Mouse (Mus musculus) T-helper 2 cell (primary cell): ENCODE measurements around the gene Slc25a39.

ENCODE experiments used
- in situ Hi-C: fragments of 300-600 bp; cut with MboI, MseI; formaldehyde crosslinking; loops from one replicate; pipeline ENCODE4 v1.15.1; 2025; ENCODE audit warnings: high pct_unique_total_duplicates

The Slc25a39 gene

GRCm38 (mm10) chr11:102407834-102408215 is at the start of gene Slc25a39:
Slc25a39 (minus strand) TSS chr11:102407946.
- in situ Hi-C loops: loop anchor here (10.0 kb wide), 1 partner anchor 1293 kb away; the partner anchor contains the start of genes Retreg3 and Tubg1

DNA sequence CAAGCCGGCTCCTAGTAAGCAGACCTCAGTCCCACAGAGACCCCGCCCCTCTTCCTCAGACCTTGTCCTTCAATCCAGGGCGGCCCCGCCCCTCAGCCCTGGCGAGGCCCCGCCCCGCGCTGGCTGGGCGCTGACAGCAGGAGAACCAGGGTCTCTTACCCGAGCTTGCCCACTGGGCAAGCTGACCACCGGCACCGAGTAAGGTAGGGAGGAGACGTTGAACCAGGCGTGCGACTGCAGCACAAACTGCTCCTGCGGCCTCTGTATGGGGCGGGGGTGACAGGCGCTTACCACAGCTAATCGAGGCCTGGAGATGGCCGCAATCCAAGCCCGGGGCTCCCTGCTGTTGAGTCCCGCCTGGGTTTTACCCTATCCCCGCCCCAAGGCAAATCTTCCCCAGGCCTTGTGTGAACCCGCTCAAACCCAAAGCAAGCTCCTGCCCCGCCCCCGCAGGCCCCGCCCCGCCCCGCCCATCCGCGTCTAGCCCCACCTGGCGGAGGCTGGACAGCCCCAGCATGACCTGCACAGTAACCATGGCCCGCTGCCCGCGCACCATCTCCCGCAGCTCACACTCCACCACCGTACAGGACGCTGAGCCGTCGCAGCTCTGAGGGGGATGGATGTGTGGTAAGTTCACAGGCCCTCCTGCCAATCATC is 48.1 kb upstream of the Slc25a39 start:
- in situ Hi-C loops: no loop called here

DNA sequence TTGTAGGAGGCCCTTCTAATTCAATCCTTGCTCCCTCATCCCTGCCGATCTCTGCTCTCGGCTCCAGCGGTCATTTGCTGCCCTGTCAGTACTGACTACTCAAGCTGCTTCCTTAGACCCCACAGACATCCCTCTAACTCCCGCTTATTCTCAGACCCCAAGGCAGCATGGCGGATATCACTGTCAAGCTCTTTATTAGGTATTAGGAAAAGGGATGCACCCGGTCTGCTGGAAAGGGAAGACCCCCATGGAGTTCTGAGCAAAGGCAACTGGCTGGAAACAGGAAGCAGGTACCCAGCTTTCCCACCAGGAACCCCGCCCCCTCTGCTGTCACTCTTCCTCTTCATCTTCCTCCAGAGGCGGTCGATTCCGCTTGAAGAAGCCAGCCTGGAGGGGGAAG is 45.4 kb upstream of the Slc25a39 start:
- in situ Hi-C loops: no loop called here

DNA sequence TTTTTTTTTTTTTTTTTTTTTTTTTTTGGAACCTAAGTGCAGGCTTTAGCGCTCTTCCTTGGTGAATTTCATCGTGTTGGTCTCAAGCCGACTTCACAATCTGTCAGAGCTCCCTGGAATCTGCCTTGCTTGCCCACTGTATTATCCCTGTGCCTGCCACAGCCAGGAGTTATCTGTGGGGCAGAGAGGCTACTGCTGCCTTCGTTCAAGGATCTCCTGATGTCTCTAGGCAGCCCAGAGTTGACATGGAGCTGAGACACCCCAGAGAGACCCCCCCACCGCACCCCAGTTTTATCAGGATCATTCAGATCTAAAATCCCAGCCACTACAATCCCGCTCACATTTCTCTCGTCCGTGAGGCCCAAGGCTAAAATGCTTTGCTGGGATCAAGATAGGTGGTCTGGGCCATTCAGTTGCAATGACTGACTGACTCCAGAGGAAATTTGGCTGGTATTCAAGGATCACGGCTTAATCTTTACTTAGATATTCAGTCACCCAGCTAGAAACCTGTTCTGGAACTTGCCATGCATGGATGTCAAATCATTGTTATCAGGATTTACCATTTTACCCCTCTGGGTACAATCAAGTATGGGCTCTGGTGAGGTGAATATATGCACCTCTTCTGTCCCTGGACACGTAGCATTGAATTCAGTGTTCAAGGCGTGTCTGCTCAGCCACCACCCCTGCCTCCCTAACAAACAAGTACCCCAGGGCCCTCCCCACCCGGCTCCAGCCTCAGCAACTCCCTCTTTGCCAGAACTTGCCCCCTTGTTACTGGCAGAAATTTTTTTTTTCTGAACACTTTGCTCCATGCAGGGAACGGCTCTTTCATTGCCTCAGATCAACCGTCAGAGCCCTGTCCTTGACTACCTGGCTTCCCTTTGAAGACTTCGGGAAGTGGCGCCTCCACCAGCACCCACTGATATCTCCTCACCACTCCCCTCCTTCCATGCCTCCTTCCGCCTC is 41.6 kb upstream of the Slc25a39 start:
- in situ Hi-C loops: no loop called here

GRCm38 (mm10) chr11:102448327-102448726 is 40.6 kb upstream of the Slc25a39 start:
- in situ Hi-C loops: no loop called here

GRCm38 (mm10) chr11:102447497-102447896 is 39.8 kb upstream of the Slc25a39 start, which contains the start of gene Fam171a2:
Fam171a2 (minus strand) TSS chr11:102447682.
- in situ Hi-C loops: no loop called here

GRCm38 (mm10) chr11:102446581-102447461 is 39.1 kb upstream of the Slc25a39 start:
- in situ Hi-C loops: no loop called here

DNA sequence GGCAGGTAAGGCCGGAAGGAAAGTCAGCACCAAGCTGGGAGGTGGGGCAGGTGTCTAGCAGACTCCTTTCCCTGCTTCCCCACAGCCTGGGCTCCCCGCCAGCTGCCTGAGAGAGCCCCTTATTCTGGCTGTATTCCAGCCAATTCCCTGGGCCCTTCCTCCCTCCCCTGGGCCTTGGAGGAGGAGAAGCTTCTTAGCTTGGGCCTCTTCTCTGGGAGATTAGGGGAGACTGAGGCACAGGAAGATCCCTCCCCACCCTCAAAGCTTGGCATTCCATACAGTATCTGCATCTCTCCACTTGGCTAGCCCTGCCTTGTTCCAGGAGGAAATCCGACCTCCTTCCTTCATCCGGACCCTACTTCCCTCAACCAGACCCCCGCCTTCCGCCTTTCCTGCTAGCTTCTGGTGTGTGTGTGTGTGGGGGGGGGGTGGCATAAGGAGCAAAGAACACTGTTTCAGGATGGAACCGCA is 38.2 kb upstream of the Slc25a39 start:
- in situ Hi-C loops: no loop called here

DNA sequence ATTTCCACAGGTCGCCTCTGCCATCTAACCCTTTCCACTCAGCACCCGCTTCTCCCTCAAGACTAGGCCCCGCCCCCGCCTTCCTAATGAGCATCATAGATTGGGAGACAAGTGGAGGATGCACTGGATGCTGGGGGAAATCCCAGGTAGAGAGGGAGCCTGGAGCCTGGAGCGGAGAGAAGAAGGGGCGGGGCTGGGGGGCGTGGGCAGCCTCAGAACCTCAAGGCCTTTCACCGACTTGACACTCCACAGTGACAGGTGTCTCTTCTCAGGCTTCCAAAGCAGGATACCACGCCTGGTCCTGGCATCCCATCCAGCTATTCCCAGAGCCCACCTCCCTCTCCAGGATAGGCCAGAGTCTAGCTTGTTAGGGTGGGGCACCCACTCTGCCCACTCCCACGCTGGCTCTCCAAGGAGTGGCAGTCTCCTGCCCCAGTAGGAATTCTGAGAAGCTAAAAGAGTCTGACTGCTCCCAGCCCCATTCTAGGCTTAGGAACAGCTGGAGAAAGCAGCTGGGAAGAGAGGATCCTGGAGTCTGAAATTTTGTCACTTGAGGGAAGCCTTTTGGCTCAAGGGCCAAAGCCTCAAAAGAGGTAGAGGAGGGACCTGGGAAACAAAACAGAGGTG is 37.6 kb upstream of the Slc25a39 start:
- in situ Hi-C loops: no loop called here

DNA sequence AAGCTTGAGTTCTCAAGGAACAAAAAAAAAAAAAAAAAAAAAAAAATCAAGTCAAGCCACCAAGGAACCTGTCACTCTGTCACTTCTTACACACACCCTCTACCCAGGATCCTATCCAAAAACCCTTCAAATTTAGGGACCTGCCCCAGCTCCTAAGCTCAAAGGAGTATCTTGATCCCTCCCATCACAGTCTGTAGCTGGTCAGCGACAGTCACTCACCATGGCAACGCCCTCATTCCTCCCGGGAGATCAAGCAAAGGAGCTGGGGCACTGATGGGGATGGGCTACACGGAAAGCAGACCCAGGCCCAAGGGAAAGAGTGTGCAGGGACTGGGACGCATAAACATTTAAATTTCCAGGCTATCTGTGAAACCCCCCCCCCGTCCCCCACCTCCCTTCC is 37.0 kb upstream of the Slc25a39 start:
- in situ Hi-C loops: no loop called here

DNA sequence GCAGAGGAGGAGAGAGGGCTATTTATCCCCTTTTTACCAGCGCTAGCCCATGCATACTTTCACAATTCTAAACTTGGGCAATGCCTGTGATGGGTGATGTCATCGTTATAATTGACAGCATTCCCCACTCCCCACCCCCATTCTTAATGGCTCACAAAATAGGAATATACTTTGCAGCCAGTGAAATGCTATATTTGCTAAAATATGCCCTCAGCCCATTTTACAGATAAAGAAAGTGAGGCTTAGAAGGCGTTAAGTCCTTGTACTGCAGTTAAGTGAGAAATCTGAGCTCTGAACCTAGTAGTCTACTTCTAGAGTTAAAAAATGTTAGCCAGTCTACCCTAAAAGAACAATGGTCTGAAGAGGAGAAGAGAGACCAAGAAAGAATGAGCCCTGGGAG is 36.6 kb upstream of the Slc25a39 start:
- in situ Hi-C loops: no loop called here

DNA sequence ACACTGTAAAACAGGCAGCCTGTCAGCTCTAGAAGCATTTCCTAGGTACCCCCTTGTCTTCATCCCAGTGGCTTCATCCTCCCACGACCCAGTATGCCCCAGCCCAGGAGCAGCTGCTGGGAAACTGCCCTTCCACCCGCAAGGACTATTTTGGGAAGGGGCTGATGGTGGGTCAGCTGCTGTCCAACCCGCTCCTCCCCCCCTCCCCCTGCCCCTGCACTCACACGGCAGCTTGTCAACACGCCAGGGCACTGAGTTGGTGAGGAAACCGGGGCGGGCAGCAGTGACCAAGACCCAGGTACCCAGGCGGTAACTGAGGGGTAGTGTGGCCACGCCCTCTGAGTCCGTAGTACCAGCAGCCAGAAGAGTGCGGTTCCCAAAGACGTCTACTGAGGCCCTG is 36.0 kb upstream of the Slc25a39 start:
- in situ Hi-C loops: no loop called here

GRCm38 (mm10) chr11:102442089-102442488 is 34.3 kb upstream of the Slc25a39 start:
- in situ Hi-C loops: no loop called here

- in situ Hi-C loops: no loop called here
These were observed 33.7 kb upstream of the Slc25a39 start for GRCm38 (mm10) chr11:102441434-102441833.

DNA sequence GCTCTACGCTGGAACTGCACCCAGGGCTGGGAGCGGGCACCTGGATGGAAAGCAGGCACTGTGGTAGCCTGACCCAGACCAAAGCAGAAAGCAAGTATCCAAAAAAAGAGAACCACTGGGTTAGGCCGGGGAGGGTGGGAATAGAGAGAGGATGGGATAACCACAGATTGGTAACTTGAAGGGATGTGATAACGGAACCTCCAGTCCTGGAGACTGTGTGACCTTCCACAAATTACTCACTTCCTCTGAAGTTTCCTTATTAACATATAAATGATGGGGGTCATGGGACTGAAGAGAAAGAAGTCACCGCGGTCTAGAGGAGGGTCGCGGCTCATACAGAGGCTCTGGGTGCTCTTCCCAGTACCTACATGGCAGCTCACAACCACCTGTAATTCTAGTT is 32.5 kb upstream of the Slc25a39 start:
- in situ Hi-C loops: no loop called here

- in situ Hi-C loops: loop anchor here (10.0 kb wide), 2 partner anchors 145 to 355 kb away; partner anchors contain the start of genes Atxn7l3 and Mpp2
These were observed 31.6 kb upstream of the Slc25a39 start for GRCm38 (mm10) chr11:102439093-102440082.

DNA sequence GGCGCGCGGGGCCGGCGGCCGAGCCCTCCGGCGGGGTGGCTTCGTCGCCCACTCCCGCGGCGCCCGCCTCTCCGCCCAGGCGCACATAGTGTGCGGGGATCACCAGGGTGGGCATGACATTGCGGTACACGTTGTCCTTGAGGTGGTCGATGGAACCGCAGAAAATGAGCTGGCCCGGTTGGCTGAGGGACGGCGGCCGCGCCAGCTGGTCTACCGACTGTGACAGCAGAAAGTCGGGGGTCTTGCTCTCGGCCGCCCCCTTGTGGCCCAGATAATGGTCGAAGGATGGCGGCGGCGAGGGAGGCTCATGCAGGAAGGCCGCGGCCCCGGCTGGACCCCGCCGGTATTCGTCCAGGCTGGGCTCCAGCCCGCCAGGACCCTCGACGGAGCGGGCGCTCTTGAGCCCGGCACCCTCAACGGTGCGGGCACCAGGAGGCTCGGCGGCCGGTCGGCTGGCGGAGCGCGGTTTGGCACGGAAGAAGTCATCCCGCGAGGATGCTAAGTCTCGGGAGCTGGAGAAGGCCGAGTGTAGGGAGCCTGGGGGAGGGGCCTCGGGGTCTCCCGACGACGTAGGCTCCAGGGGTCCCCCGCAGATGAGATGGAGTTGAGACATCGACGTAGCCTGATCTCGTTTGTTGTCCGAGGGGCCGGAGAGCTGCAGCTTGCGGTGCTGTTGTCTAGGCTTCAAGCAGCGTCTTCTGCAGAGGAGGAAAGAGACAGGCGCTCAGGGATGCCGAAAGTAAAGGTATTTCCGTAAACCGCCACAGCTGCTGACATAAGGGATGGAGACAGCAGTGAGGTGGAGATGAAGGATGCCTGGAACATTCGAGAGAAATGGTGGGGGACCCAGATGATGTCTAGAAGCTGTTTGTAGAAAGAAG is 30.7 kb upstream of the Slc25a39 start:
- in situ Hi-C loops: loop anchor here (10.0 kb wide), 2 partner anchors 144 to 354 kb away; partner anchors contain the start of genes Atxn7l3 and Mpp2
